Mouse (Mus musculus): ENCODE measurements at regions not wholly inside any gene's neighbourhood (a gene's known extent, or its start where the extent isn't known, plus 50 kb on each side); places are given as distances from the start of the nearest gene placed in this dataset.

GRCm38 (mm10) chr6:99945691-99946090 is 219.5 kb upstream of the Prok2 start:
- Histone ChIP-seq H3K27me3 (replicated peaks) (peaks cover 90% of the 10 kb centered on the region), H3K27ac (replicated peaks) (no peak overlapping the region), H3K9me3 (no peaks in the 10 kb centered on the region; the same call in 1 of the 2 replicates), H3K4me3 (no peak overlapping the region), H3K4me1 (no peaks in the 10 kb centered on the region), H3K36me3 (no peaks in the 10 kb centered on the region), H3K9ac (no peak overlapping the region), H3K4me2 (no peak overlapping the region)
- 84% methylated on average over 2 of the region's 2 CpGs for WGBS
- no peak for ATAC-seq (ENCODE audit: extremely low read depth, insufficient number of reproducible peaks, low FRiP score, low TSS enrichment)

- H3K27ac ChIP-seq (replicated peaks): no peak overlapping the region
- peaks cover 94% of the 10 kb centered on the region for H3K27me3 ChIP-seq (replicated peaks)
- H3K4me1 ChIP-seq: peaks cover 20% of the 10 kb centered on the region
- H3K9me3 ChIP-seq: no peaks in the 10 kb centered on the region
- no peak for ATAC-seq (ENCODE audit: extremely low read depth, insufficient number of reproducible peaks, low FRiP score, low TSS enrichment)
- H3K36me3 ChIP-seq: no peaks in the 10 kb centered on the region
- WGBS: 87% methylated on average over 1 of the region's 1 CpGs
- no peak overlapping the region for H3K9ac ChIP-seq
- no peak overlapping the region for H3K4me2 ChIP-seq
- H3K4me3 ChIP-seq: no peak overlapping the region
Observed at GRCm38 (mm10) chr6:99942958-99943357, 216.8 kb upstream of the Prok2 start.

- 34% methylated on average over 5 of the region's 5 CpGs for WGBS
- H3K27ac ChIP-seq (replicated peaks): no peak overlapping the region
- peaks cover 70% of the 10 kb centered on the region for H3K27me3 ChIP-seq (replicated peaks)
- no peaks in the 10 kb centered on the region for H3K9me3 ChIP-seq
- H3K4me1 ChIP-seq: peaks cover 26% of the 10 kb centered on the region
- no peaks in the 10 kb centered on the region for H3K36me3 ChIP-seq
- no peak overlapping the region for H3K9ac ChIP-seq
- H3K4me3 ChIP-seq: no peak overlapping the region
- no peak overlapping the region for H3K4me2 ChIP-seq
- no peak for ATAC-seq (ENCODE audit: extremely low read depth, insufficient number of reproducible peaks, low FRiP score, low TSS enrichment)
Observed at GRCm38 (mm10) chr6:99940118-99940517, 213.9 kb upstream of the Prok2 start.

- Histone ChIP-seq H3K4me3 (no peak overlapping the region), H3K36me3 (no peaks in the 10 kb centered on the region), H3K27ac (replicated peaks) (no peak overlapping the region), H3K4me2 (no peak overlapping the region), H3K4me1 (peaks cover 31% of the 10 kb centered on the region), H3K27me3 (replicated peaks) (peaks cover 62% of the 10 kb centered on the region), H3K9ac (no peak overlapping the region; the same call in 1 of the 2 replicates), H3K9me3 (no peaks in the 10 kb centered on the region)
- no peak for ATAC-seq (ENCODE audit: extremely low read depth, insufficient number of reproducible peaks, low FRiP score, low TSS enrichment)
- 38% methylated on average over 5 of the region's 5 CpGs for WGBS
Observed at GRCm38 (mm10) chr6:99939382-99939781, 213.2 kb upstream of the Prok2 start.

GRCm38 (mm10) chr6:99938949-99939348 is 212.8 kb upstream of the Prok2 start:
- Histone ChIP-seq H3K27me3 (replicated peaks) (peaks cover 58% of the 10 kb centered on the region), H3K9me3 (no peaks in the 10 kb centered on the region), H3K27ac (replicated peaks) (no peak overlapping the region), H3K4me1 (peaks cover 36% of the 10 kb centered on the region), H3K36me3 (no peaks in the 10 kb centered on the region), H3K4me2 (no peak overlapping the region), H3K4me3 (no peak overlapping the region), H3K9ac (no peak overlapping the region; the same call in 1 of the 2 replicates)
- no peak for ATAC-seq (ENCODE audit: extremely low read depth, insufficient number of reproducible peaks, low FRiP score, low TSS enrichment)
- WGBS: 67% methylated on average over 7 of the region's 7 CpGs

- H3K9me3 ChIP-seq: no peaks in the 10 kb centered on the region
- ATAC-seq (ENCODE audit: extremely low read depth, insufficient number of reproducible peaks, low FRiP score, low TSS enrichment): no peak
- no peak overlapping the region for H3K4me2 ChIP-seq
- H3K4me3 ChIP-seq: no peak overlapping the region
- H3K27ac ChIP-seq (replicated peaks): no peak overlapping the region
- H3K4me1 ChIP-seq: peaks cover 58% of the 10 kb centered on the region
- no peaks in the 10 kb centered on the region for H3K36me3 ChIP-seq
- no peak overlapping the region for H3K9ac ChIP-seq
- peaks cover 36% of the 10 kb centered on the region for H3K27me3 ChIP-seq (replicated peaks)
Observed at GRCm38 (mm10) chr6:99936716-99937115, 210.5 kb upstream of the Prok2 start.

- Histone ChIP-seq H3K27ac (replicated peaks) (no peak overlapping the region), H3K4me3 (no peak overlapping the region), H3K27me3 (replicated peaks) (peaks cover 22% of the 10 kb centered on the region), H3K9ac (no peak overlapping the region), H3K9me3 (no peaks in the 10 kb centered on the region), H3K4me1 (peaks cover 65% of the 10 kb centered on the region), H3K36me3 (no peaks in the 10 kb centered on the region), H3K4me2 (no peak overlapping the region)
- 76% methylated on average over 4 of the region's 4 CpGs for WGBS
- ATAC-seq (ENCODE audit: extremely low read depth, insufficient number of reproducible peaks, low FRiP score, low TSS enrichment): no peak
Observed at GRCm38 (mm10) chr6:99935373-99935772, 209.2 kb upstream of the Prok2 start.

GRCm38 (mm10) chr6:99934394-99934793 is 208.2 kb upstream of the Prok2 start:
- H3K27ac ChIP-seq (replicated peaks): peak overlapping the region; percentile 61
- H3K4me1 ChIP-seq: peaks cover 62% of the 10 kb centered on the region
- peaks cover 13% of the 10 kb centered on the region for H3K27me3 ChIP-seq (replicated peaks)
- no peaks in the 10 kb centered on the region for H3K36me3 ChIP-seq
- ATAC-seq (ENCODE audit: extremely low read depth, insufficient number of reproducible peaks, low FRiP score, low TSS enrichment): peak; percentile 29; the same call in 1 of the 2 replicates
- WGBS: 38% methylated on average over 5 of the region's 5 CpGs
- H3K9ac ChIP-seq: peak overlapping the region; percentile 56; the same call in 1 of the 2 replicates
- H3K9me3 ChIP-seq: no peaks in the 10 kb centered on the region
- no peak overlapping the region for H3K4me3 ChIP-seq
- peak overlapping the region; percentile 18; the same call in 1 of the 2 replicates for H3K4me2 ChIP-seq

GRCm38 (mm10) chr6:99933404-99933803 is 207.2 kb upstream of the Prok2 start:
- no peak overlapping the region for H3K9ac ChIP-seq
- H3K9me3 ChIP-seq: no peaks in the 10 kb centered on the region
- peaks cover 60% of the 10 kb centered on the region for H3K4me1 ChIP-seq
- peaks cover 5% of the 10 kb centered on the region for H3K27me3 ChIP-seq (replicated peaks)
- no peak for ATAC-seq (ENCODE audit: extremely low read depth, insufficient number of reproducible peaks, low FRiP score, low TSS enrichment)
- no peaks in the 10 kb centered on the region for H3K36me3 ChIP-seq
- H3K27ac ChIP-seq (replicated peaks): no peak overlapping the region
- no peak overlapping the region for H3K4me2 ChIP-seq
- H3K4me3 ChIP-seq: no peak overlapping the region
- WGBS: 60% methylated on average over 5 of the region's 5 CpGs

GRCm38 (mm10) chr6:99932923-99933322 is 206.7 kb upstream of the Prok2 start:
- Histone ChIP-seq H3K9me3 (no peaks in the 10 kb centered on the region), H3K9ac (no peak overlapping the region), H3K4me1 (peaks cover 63% of the 10 kb centered on the region), H3K4me2 (no peak overlapping the region), H3K27me3 (replicated peaks) (peaks cover under 1% of the 10 kb centered on the region; the same call in 1 of the 2 replicates), H3K4me3 (no peak overlapping the region), H3K27ac (replicated peaks) (no peak overlapping the region), H3K36me3 (no peaks in the 10 kb centered on the region)
- 49% methylated on average over 2 of the region's 2 CpGs for WGBS
- no peak for ATAC-seq (ENCODE audit: extremely low read depth, insufficient number of reproducible peaks, low FRiP score, low TSS enrichment)

GRCm38 (mm10) chr6:99932405-99932804 is 206.2 kb upstream of the Prok2 start:
- Histone ChIP-seq H3K4me1 (peaks cover 68% of the 10 kb centered on the region), H3K36me3 (no peaks in the 10 kb centered on the region), H3K4me3 (no peak overlapping the region), H3K9ac (no peak overlapping the region), H3K27ac (replicated peaks) (peak overlapping the region; percentile 62; the same call in 1 of the 2 replicates), H3K9me3 (no peaks in the 10 kb centered on the region), H3K27me3 (replicated peaks) (peaks cover under 1% of the 10 kb centered on the region; the same call in 1 of the 2 replicates), H3K4me2 (no peak overlapping the region)
- WGBS: 55% methylated on average over 6 of the region's 6 CpGs
- no peak for ATAC-seq (ENCODE audit: extremely low read depth, insufficient number of reproducible peaks, low FRiP score, low TSS enrichment)

- H3K27ac ChIP-seq (replicated peaks): peak overlapping the region; percentile 62; the same call in 1 of the 2 replicates
- 49% methylated on average over 4 of the region's 4 CpGs for WGBS
- H3K27me3 ChIP-seq (replicated peaks): 0 out of 2 replicates have a peak, but pooled peaks cover 8% of the 10 kb centered on the region
- no peaks in the 10 kb centered on the region for H3K9me3 ChIP-seq
- no peak overlapping the region for H3K4me3 ChIP-seq
- no peak overlapping the region for H3K4me2 ChIP-seq
- H3K9ac ChIP-seq: no peak overlapping the region
- ATAC-seq (ENCODE audit: extremely low read depth, insufficient number of reproducible peaks, low FRiP score, low TSS enrichment): 0 out of 2 replicates have a peak, but pooled peaks have one; percentile 35
- H3K4me1 ChIP-seq: peaks cover 69% of the 10 kb centered on the region
- H3K36me3 ChIP-seq: no peaks in the 10 kb centered on the region
Observed at GRCm38 (mm10) chr6:99931588-99931987, 205.4 kb upstream of the Prok2 start.

Measured in heart, embryonic 13.5 days (tissue).